10 mouse cellular contexts compared by ENCODE assay signal in genomic region chr2:93643403-93643780, GRCm38 (mm10). TPM values are rescaled to one million over a fixed set of nuclear protein-coding genes. Genes with fewer than 3 reads are reported as not detected.
A peak's percentile ranks its signal among the peaks of the same experiment; 100 is the strongest.
DNase-seq lines count a peak whose midpoint lies in the region; ATAC-seq lines count a peak whose summit lies in the region.
"Had no signal": no experiment of that assay in that cellular context is flagged by ENCODE, and none has a peak within 500 bp of the region (broad histone marks: within the 10 kb centered on the region; RNA-seq: fewer than 3 reads in every experiment).

No protein-coding gene starts in this region.

- H3K4me1 ChIP-seq in heart, embryonic 11.5 days (ENCODE audit: control insufficient read depth, insufficient read depth, low read length), result peaks cover 22% of the 10 kb centered on the region
- peaks cover 92% of the 10 kb centered on the region for H3K4me1 ChIP-seq in embryonic facial prominence, embryonic 10.5 days
- peaks cover 32% of the 10 kb centered on the region for H3K4me1 ChIP-seq in hindbrain, embryonic 12.5 days
- peaks cover 47% of the 10 kb centered on the region for H3K4me1 ChIP-seq in midbrain, embryonic 10.5 days

- 1% methylated on average over 28 of the region's 28 CpGs for WGBS in heart, embryonic 11.5 days (ENCODE audit: insufficient replicate concordance)
- under 1% methylated on average over 28 of the region's 28 CpGs for WGBS in embryonic facial prominence, embryonic 10.5 days
- under 1% methylated on average over 28 of the region's 28 CpGs for WGBS in hindbrain, embryonic 12.5 days
- WGBS in midbrain, embryonic 10.5 days, result under 1% methylated on average over 28 of the region's 28 CpGs

- peak overlapping the region; percentile 91 for H3K4me2 ChIP-seq in heart, embryonic 11.5 days
- peak overlapping the region; percentile 62 for H3K4me2 ChIP-seq in hindbrain, embryonic 12.5 days (replicated peaks)

- H3K9ac ChIP-seq in heart, embryonic 11.5 days (ENCODE audit: low read depth, low read length), result peak overlapping the region; percentile 54; the same call in 1 of the 2 replicates
- H3K9ac ChIP-seq in hindbrain, embryonic 12.5 days, result peak overlapping the region; percentile 60

- no peak for DNase-seq in heart, postnatal 36 days
- DNase-seq in embryonic facial prominence, embryonic 10.5 days (ENCODE audit: low spot score), result peak; percentile 63
- peak; percentile 69 for DNase-seq in midbrain, embryonic 10.5 days (ENCODE audit: low spot score)
- DNase-seq in right cerebral cortex, postnatal 14 days, result no peak
- no peak for DNase-seq in MN1 (ENCODE audit: low spot score)
- DNase-seq: adrenal gland, postnatal 25 days; layer of hippocampus, postnatal 36 days had no signal

- no peak overlapping the region; the same call in 1 of the 2 replicates for H3K27ac ChIP-seq in heart, embryonic 11.5 days (ENCODE audit: low read depth, low read length)
- peak overlapping the region; percentile 97 for H3K27ac ChIP-seq in embryonic facial prominence, embryonic 10.5 days (replicated peaks)
- H3K27ac ChIP-seq in hindbrain, embryonic 12.5 days, result no peak overlapping the region; the same call in 1 of the 2 replicates
- peak overlapping the region; percentile 82 for H3K27ac ChIP-seq in midbrain, embryonic 10.5 days (replicated peaks)

- no peak for ATAC-seq in heart, embryonic 11.5 days (replicated peaks; ENCODE audit: insufficient number of reproducible peaks, low FRiP score, low TSS enrichment)
- ATAC-seq in hindbrain, embryonic 12.5 days (ENCODE audit: low FRiP score), result no peak
- ATAC-seq in erythroid progenitor cell, adult 5-6 weeks (replicated peaks; ENCODE audit: low FRiP score, poor library complexity, severe bottlenecking), result no peak

- peak overlapping the region; percentile 53 for H3K4me3 ChIP-seq in heart, embryonic 11.5 days (ENCODE audit: low read depth, low read length)
- H3K4me3 ChIP-seq in embryonic facial prominence, embryonic 10.5 days, result peak overlapping the region; percentile 85
- peak overlapping the region; percentile 44 for H3K4me3 ChIP-seq in hindbrain, embryonic 12.5 days
- H3K4me3 ChIP-seq in midbrain, embryonic 10.5 days, result peak overlapping the region; percentile 58

- intact Hi-C loops in heart, postnatal 36 days (cut with DNase I), result no loop called here

- H3K36me3 ChIP-seq in heart, embryonic 11.5 days (ENCODE audit: control insufficient read depth, insufficient read depth, low read length), result no peaks in the 10 kb centered on the region
- H3K36me3 ChIP-seq in embryonic facial prominence, embryonic 10.5 days (replicated peaks), result peaks cover 20% of the 10 kb centered on the region; the same call in 1 of the 2 replicates
- no peaks in the 10 kb centered on the region for H3K36me3 ChIP-seq in hindbrain, embryonic 12.5 days
- no peaks in the 10 kb centered on the region for H3K36me3 ChIP-seq in midbrain, embryonic 10.5 days

- H3K9me3 ChIP-seq in heart, embryonic 11.5 days (replicated peaks; ENCODE audit: control insufficient read depth, low read length), result no peaks in the 10 kb centered on the region
- no peaks in the 10 kb centered on the region for H3K9me3 ChIP-seq in embryonic facial prominence, embryonic 10.5 days
- no peaks in the 10 kb centered on the region for H3K9me3 ChIP-seq in hindbrain, embryonic 12.5 days (replicated peaks)
- no peaks in the 10 kb centered on the region for H3K9me3 ChIP-seq in midbrain, embryonic 10.5 days (replicated peaks)

- H3K27me3 ChIP-seq in heart, embryonic 11.5 days (ENCODE audit: control insufficient read depth, insufficient read depth, low read length), result peaks cover 93% of the 10 kb centered on the region
- H3K27me3 ChIP-seq in embryonic facial prominence, embryonic 10.5 days (replicated peaks; ENCODE audit: low read depth, poor library complexity, severe bottlenecking), result peaks cover 100% of the 10 kb centered on the region
- peaks cover 96% of the 10 kb centered on the region for H3K27me3 ChIP-seq in hindbrain, embryonic 12.5 days
- H3K27me3 ChIP-seq in midbrain, embryonic 10.5 days (ENCODE audit: low read depth, poor library complexity, severe bottlenecking), result peaks cover 100% of the 10 kb centered on the region

RNA-seq across cellular contexts. Expression of gene Alx4, which starts 1.2 kb away (rescaled TPM):
- 0.17 and 0.54 TPM in 2 replicates for polyA plus RNA-seq in heart, embryonic 11.5 days (2014; fragmentation: Nextera tagmentation; extraction: Ambion mirVana)
- total RNA-seq in heart, postnatal 36 days (2021), result under 1 TPM; 0.19 to 0.22 TPM
- 22.4 and 22.7 TPM in 2 replicates for polyA plus RNA-seq in embryonic facial prominence, embryonic 10.5 days (2016; fragmentation: Nextera tagmentation; extraction: Ambion mirVana)
- 5.4 and 6.7 TPM in 2 replicates for polyA plus RNA-seq in hindbrain, embryonic 12.5 days (2016; fragmentation: Nextera tagmentation; extraction: Ambion mirVana)
- 6.5 and 6.7 TPM in 2 replicates for polyA plus RNA-seq in midbrain, embryonic 10.5 days (2016; fragmentation: Nextera tagmentation; extraction: Ambion mirVana)
- not detected in 2 replicates for total RNA-seq in erythroid progenitor cell, adult 5-6 weeks (2015; ENCODE audit: low replicate concordance)
- total RNA-seq in erythroid progenitor cell, adult 5-6 weeks (2017; ENCODE audit: low replicate concordance), result not detected in 2 replicates

Comparison
In these comparisons a context has a peak if more than half of its experiments do, and no peak if none do; other contexts are left out.
1. H3K27ac ChIP-seq: peak in embryonic facial prominence, embryonic 10.5 days (single experiment) and midbrain, embryonic 10.5 days (single experiment); none in heart, embryonic 11.5 days (single experiment) and hindbrain, embryonic 12.5 days (single experiment).
2. DNase-seq: peak in embryonic facial prominence, embryonic 10.5 days (single experiment) and midbrain, embryonic 10.5 days (single experiment); none in heart, postnatal 36 days (0 of 2), right cerebral cortex, postnatal 14 days (single experiment) and MN1 (single experiment).
3. Peak in every context shown above with its lines, with median percentiles within 50 percentile points of each other: H3K4me3 ChIP-seq.